Mouse (Mus musculus) bone marrow, adult 2 months (tissue): ENCODE measurements around the gene Pigl.

ENCODE experiments used
- CTCF ChIP-seq: fragments of 200-500 bp; IDR thresholded peaks from 2 replicates; pipeline ENCODE4 v1.5.1; 2011; ENCODE audit warnings: low read length, control low read depth; ENCODE audit not compliant: control insufficient read depth, insufficient read depth
- POLR2A ChIP-seq: fragments of 200-500 bp; IDR thresholded peaks from 2 replicates; pipeline ENCODE4 v1.6.1; 2011; ENCODE audit warnings: low read depth, mild to moderate bottlenecking, control low read depth, low read length, borderline replicate concordance; ENCODE audit not compliant: control insufficient read depth

DNA sequence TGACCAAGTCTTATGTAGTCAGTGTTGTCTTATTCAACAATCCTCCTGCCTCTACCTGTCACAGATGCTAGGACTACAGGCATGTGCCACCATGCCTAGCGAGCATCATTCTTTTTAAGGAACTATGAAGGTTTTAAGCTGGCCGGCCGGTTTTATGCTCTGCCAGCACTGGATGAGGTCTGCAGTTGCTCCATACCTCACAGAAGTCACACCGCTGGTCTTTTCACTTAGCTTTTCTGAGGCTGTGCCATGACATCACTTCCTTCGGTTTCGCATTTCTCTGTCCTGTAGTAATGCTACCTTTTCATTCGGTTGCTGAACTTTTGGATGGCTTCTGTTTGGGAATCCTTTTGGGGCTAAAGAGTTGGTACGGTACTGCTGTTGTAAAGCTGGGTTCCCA, 83.3 kb downstream of the Pigl start:
- TF ChIP-seq POLR2A: no peak
- TF ChIP-seq CTCF: no peak
